Mouse (Mus musculus) bone marrow macrophage, adult 2 months (primary cell): ENCODE measurements around the gene P4hb. TPM values are rescaled to one million over a fixed set of nuclear protein-coding genes. Genes with fewer than 3 reads are reported as not detected.

Experiments used
- H3K27ac ChIP-seq: 2 replicates; pipeline ENCODE4 v1.5.1; 2012; ENCODE audit warnings: low read depth, low read length; ENCODE audit not compliant: insufficient read depth
- H3K4me1 ChIP-seq: 2 replicates; pipeline ENCODE4 v1.6.1; 2012; ENCODE audit warnings: low read length; ENCODE audit not compliant: control insufficient read depth, insufficient read depth
- H3K4me3 ChIP-seq: 2 replicates; pipeline ENCODE4 v1.5.1; 2012; ENCODE audit warnings: mild to moderate bottlenecking, low read length, moderate library complexity; ENCODE audit not compliant: insufficient read depth
- CTCF ChIP-seq: IDR thresholded peaks from 2 replicates; pipeline ENCODE4 v1.5.1; 2012; ENCODE audit warnings: low read depth, mild to moderate bottlenecking, low read length, moderate library complexity
- POLR2A ChIP-seq: IDR thresholded peaks from 2 replicates; pipeline ENCODE4 v1.6.1; 2012; ENCODE audit warnings: mild to moderate bottlenecking, low read depth, low read length, borderline replicate concordance
- polyA plus RNA-seq: library from polyadenylated mRNA; stranded (reverse); fragments of >200 nt; gene quantifications from 2 replicates; pipeline ENCODE4 v1.2.4, GENCODE M21; 2012; ENCODE audit not compliant: missing spikeins, insufficient read depth, insufficient read length

Gene P4hb
- polyA plus RNA-seq, 1 experiment: 334 TPM

DNA sequence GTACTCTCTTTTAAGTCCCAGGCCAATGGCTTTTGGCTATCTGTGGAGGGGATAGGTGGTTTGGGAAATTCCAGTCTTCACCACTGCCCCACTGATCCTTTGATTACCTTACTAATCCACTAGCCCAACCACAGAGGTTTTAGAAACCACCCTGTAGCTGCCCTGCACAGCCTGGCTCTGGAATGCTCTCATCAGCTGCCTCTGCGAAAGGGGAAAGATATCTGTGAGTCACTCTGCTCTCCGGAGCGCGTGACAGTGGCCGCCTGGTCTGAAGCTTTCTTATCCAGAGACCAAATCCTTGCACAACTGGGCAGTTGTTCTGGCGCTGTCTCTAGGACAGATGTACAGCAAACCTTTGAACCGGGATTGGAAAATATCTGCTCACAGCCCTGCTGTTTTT is 18.2 kb downstream of the P4hb start:
- H3K4me1 ChIP-seq: peaks cover 25% of the 10 kb centered on the region
- TF ChIP-seq CTCF: no peak
- TF ChIP-seq POLR2A: no peak
- H3K4me3 ChIP-seq: no peak overlapping the region
- peak overlapping the region; percentile 90 for H3K27ac ChIP-seq

DNA sequence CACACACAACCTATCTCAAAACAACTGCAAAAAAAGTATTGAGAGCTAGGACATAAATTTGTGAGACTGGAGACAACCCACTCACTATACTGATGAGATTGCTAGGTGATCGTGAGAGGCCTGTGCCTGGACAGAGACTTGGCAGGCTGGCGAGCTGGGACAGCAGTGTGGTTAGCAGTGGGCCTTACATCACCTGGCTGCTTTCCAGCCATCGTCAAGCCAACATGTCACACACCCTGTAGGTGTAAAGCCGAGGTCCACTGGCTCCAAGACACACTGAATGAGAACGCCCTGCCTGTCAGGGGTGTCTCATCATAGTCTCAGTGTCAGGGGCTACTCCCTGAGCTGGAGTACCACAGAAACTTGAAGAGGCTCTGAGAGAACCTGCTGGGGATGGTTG is 20.3 kb downstream of the P4hb start:
- no peak overlapping the region for H3K27ac ChIP-seq
- H3K4me1 ChIP-seq: peaks cover 32% of the 10 kb centered on the region
- TF ChIP-seq POLR2A (no peak), CTCF (no peak)
- H3K4me3 ChIP-seq: no peak overlapping the region

- peak within 1 kb of the TSS; percentile 76 for H3K4me3 ChIP-seq
- no peak for TF ChIP-seq POLR2A
- no peak for TF ChIP-seq CTCF
- H3K27ac ChIP-seq: peak within 1 kb of the TSS; percentile 61
- H3K4me1 ChIP-seq: peaks cover 38% of the 10 kb centered on the region
These were observed 22.1 kb downstream of the P4hb start, which contains the start of gene Ppp1r27 for GRCm38 (mm10) chr11:120550810-120551440. TSS of gene Ppp1r27 (minus strand) at chr11:120551132.

DNA sequence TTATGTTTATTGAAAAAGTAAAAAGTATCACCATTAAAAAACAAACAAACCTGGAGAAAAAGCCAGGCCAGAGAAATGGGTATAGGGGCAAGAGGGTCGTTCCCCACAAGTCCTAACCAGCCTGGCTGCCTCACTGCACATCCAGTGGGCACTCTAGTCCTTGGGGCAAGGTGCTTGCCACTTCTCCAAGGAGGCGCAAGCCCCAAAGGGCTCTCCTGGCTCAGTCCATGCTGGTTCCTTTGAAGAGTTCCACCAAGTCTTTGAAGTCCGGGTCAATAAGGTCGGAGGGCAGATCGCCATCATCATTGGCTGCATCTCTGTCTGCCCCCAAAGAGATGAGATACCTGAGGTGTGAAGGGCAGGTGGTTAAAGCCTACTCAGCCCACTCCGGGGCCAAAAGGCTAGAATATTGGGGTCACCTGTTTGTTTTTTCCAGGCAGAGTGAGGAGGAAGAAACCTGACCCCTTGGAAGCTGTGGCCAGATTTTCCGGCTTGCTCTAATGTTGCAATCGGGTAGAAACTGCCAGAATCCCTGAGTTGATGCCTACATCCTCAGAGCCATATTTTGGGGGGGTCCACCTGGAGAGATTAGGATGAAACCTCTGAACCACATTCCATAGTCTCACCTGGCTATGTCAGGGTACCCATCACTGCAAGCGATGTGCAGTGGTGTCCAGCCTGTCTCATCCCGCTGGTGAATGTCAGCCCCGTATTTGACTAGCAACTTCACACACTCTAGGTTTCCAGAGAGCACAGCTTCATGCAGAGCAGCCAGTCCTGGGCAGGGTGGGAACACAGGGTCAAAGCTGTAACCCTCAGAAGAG is 22.9 kb downstream of the P4hb start:
- TF ChIP-seq CTCF (no peak), POLR2A (no peak)
- peaks cover 31% of the 10 kb centered on the region for H3K4me1 ChIP-seq
- H3K27ac ChIP-seq: peak overlapping the region; percentile 61
- H3K4me3 ChIP-seq: peak overlapping the region; percentile 76

DNA sequence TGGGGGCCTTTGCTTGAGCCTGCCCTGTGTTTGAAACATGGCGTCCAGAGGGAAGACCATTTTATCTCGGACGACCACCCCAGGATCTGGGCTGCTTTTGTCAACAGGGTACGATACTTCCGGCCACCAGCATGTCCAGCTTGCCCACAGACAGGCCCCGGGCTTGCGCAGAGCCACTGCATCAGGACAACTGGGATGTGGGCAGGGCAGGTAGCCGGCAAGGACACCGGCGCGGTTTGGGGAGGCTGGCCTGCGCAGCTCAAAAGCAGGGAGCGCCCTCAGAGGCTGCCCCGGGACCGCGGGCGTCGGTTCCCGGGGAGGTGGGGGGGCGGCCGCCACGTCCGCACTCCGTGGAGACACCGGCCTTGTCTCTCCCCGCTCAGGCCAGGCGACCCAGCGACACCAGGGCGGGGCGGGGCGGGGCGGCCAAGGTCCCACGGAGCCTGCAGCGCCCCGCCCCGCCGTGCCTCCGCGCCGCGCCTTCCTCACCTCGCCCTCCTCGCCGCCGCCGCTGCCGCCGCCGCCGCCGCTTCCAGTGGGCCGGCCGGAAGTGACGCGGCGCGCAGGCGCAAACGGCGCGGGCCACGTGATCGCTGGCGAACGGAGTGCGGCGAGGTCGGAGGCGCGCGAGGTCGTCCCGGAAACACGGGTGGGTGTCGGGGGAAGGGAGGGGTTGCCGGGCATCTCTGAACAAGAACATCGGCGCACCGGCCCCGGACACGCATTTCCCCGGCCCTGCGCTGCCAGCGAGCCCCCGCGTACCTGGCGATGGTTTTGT is 23.7 kb downstream of the P4hb start, which contains the start of gene Mcrip1:
Mcrip1 (minus strand) TSS at position 560 of the 778 bp plus-strand sequence.
- TF ChIP-seq CTCF: no peak
- TF ChIP-seq POLR2A: no peak
- Histone ChIP-seq H3K4me1 (peaks cover 25% of the 10 kb centered on the region), H3K4me3 (peak within 1 kb of the TSS; percentile 76), H3K27ac (peak within 1 kb of the TSS; percentile 80)

GRCm38 (mm10) chr11:120548786-120549167 is 24.3 kb downstream of the P4hb start:
- TF ChIP-seq CTCF (no peak), POLR2A (no peak)
- Histone ChIP-seq H3K27ac (peak overlapping the region; percentile 80), H3K4me3 (peak overlapping the region; percentile 75), H3K4me1 (peaks cover 20% of the 10 kb centered on the region)

DNA sequence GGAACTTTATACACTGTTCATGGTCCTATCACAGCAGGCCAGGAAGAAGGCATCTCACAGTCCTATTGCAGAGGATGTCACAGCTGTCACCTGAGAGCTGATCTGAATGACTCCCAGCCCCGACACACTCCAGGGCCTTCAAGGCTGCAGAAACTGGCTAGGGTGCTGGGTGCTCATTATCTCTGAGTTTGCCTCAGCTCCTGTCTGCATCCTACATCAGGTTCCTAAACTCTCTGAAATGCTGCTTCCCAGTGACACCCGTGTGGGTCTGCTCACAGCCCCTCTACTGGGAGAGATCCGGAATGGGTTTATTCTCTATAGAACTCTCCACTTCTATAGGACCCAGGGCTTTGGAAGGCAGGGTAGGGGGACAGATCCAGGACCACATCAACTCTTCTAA is 24.8 kb downstream of the P4hb start:
- H3K4me3 ChIP-seq: peak overlapping the region; percentile 75
- TF ChIP-seq POLR2A (no peak), CTCF (no peak)
- peak overlapping the region; percentile 80 for H3K27ac ChIP-seq
- peaks cover 20% of the 10 kb centered on the region for H3K4me1 ChIP-seq

DNA sequence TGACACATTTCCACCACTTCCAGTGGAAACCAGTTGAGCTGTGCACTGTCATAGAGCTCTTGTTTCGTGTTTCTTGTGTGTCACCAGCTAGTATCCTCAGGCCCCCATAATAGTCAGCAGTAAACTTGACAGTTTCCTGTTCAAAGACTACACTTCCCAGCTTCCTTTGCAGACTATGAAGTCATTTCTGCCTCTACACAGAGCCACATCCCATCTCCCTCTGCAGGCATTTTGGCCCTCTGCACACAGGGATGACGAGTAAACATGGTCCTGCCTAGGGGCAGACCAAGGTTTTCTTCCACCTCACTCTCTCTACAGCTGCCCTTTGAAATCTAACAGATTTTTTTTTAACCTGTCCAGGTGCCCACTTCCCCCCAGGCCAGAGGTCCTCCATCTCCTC is 25.6 kb downstream of the P4hb start:
- H3K4me3 ChIP-seq: no peak overlapping the region
- TF ChIP-seq POLR2A (no peak), CTCF (no peak)
- no peak overlapping the region for H3K27ac ChIP-seq
- H3K4me1 ChIP-seq: peaks cover 20% of the 10 kb centered on the region

- H3K4me1 ChIP-seq: peaks cover 20% of the 10 kb centered on the region
- no peak overlapping the region for H3K4me3 ChIP-seq
- no peak overlapping the region for H3K27ac ChIP-seq
- TF ChIP-seq CTCF: no peak
- TF ChIP-seq POLR2A: no peak
These were observed 27.1 kb downstream of the P4hb start for GRCm38 (mm10) chr11:120545964-120546363.

GRCm38 (mm10) chr11:120542376-120542775 is 30.7 kb downstream of the P4hb start:
- H3K4me3 ChIP-seq: no peak overlapping the region
- no peak overlapping the region for H3K27ac ChIP-seq
- TF ChIP-seq CTCF (no peak), POLR2A (no peak)
- H3K4me1 ChIP-seq: peaks cover 16% of the 10 kb centered on the region

DNA sequence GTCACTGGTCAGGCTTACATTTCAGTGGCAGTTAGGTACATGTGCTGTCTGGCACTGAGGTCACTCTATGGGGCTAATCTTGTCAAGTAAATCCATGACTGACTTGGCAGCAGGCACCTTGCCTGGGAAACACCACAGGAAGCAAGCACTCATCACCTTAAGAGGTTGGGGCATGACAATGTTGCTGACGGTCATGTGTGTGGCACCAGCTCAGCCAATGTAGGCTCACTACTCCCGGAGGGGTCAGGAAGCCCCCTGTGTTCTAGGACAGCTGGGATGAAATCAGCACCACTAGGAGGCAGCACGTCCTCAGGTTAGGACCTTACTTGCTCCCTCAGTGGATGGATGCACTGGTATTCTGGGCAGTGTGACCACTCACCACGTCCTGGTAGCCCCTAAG is 31.1 kb downstream of the P4hb start:
- TF ChIP-seq CTCF (peak; percentile 29; the same call in 1 of the 2 replicates), POLR2A (no peak)
- Histone ChIP-seq H3K4me3 (no peak overlapping the region), H3K27ac (no peak overlapping the region), H3K4me1 (peaks cover 13% of the 10 kb centered on the region)
